Mouse (Mus musculus): ENCODE measurements at regions not wholly inside any gene's neighbourhood (a gene's known extent, or its start where the extent isn't known, plus 50 kb on each side); places are given as distances from the start of the nearest gene placed in this dataset.

DNA sequence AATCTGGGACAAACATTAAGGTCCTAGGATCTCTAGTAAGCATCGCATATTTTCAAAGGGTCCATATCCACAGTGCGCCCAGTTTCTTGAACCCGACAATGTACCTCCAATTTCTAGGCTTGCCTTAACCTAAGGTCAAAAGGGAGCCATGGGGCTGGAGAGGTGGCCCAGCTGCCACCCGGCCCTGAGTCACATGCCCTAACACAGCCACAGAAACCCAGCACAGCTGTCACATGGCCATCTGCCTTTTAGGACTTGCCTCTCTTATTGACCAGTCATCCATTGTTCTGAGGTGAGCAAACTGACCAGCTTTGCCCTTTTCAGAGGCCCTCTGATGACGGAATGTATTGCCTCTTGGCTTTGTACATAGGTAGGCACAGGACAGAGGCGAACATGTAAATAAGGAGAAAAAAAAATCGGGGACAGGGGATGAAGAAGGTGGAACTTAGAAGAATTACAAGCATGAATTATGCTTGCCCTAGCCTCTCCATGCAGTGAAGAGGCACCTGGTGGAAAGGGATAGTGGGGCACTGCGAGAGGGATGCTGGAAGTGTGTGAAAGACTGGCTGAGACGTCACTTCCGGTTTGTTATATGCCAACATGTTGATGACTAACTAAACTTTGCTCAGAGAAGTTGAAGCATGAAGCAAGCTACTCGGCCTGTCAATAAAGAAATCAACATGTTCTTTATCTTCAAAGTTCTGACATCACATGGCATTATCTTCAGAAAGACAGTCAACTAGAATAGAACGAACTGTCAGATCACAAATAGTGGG is 84.3 kb upstream of the Nap1l1 start:
- no peak for ATAC-seq (ENCODE audit: insufficient read depth)
- Histone ChIP-seq H3K27ac (no peak overlapping the region), H3K4me1 (replicated peaks; ENCODE audit: control insufficient read depth in 2 of 2, insufficient read depth in 2 of 2, low read length in 1 of 2) (peaks cover 0 to 5% of the 10 kb centered on the region in 2 experiments; a peak in 2 of 4 replicates), H3K9me3 (ENCODE audit: control insufficient read depth, low read length) (no peaks in the 10 kb centered on the region), H3K27me3 (ENCODE audit: control insufficient read depth, insufficient read depth, low read length) (no peaks in the 10 kb centered on the region), H3K4me3 (ENCODE audit: insufficient read depth in 1 of 2, low read depth in 2 of 2, low read length in 2 of 2) (no peak overlapping the region), H3K9ac (replicated peaks) (no peak overlapping the region), H3K4me2 (ENCODE audit: low read depth) (no peak overlapping the region), H3K36me3 (replicated peaks; ENCODE audit: control insufficient read depth, insufficient read depth, low read depth) (no peaks in the 10 kb centered on the region)
- no peak for DNase-seq (ENCODE audit: low read depth in 3 of 3, low spot score in 3 of 3)
- TF ChIP-seq CTCF (IDR thresholded peaks at IDR 0.05; ENCODE audit: low read depth) (no peak), EP300 (IDR thresholded peaks at IDR 0.05; ENCODE audit: low read depth) (no peak)
- 62% methylated on average over 12 of the region's 12 CpGs for WGBS (ENCODE audit: insufficient replicate concordance)

DNA sequence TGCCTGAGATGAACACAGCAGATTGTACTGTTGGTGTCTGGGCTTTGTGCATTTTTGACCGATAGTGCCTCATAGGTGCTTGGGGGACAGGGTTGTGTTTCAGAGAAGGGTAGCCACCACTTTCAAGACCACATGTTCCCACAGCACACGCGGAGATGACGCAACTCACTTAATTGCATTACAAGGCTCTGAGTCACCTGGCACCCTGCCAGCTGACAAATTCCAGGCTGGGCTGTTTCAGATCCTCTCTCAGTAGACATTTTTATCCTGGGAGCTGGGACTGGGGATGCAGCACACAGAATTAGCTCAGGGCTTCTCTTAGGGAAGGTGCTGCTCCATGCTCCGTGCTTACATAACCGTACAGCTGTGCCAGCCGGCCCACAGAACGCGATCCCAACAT is 83.1 kb upstream of the Nap1l1 start:
- no peak overlapping the region for H3K4me2 ChIP-seq (ENCODE audit: low read depth)
- ATAC-seq (ENCODE audit: insufficient read depth) (peak; percentile 23; the same call in 1 of the 2 replicates), DNase-seq (ENCODE audit: low read depth in 3 of 3, low spot score in 3 of 3) (peak; percentile 20 to 31 (median 28))
- TF ChIP-seq EP300 (IDR thresholded peaks at IDR 0.05; ENCODE audit: low read depth) (no peak), CTCF (IDR thresholded peaks at IDR 0.05; ENCODE audit: low read depth) (no peak)
- H3K4me1 ChIP-seq (replicated peaks; ENCODE audit: control insufficient read depth in 2 of 2, insufficient read depth in 2 of 2, low read length in 1 of 2) = peaks cover 0 to 5% of the 10 kb centered on the region in 2 experiments; a peak in 2 of 4 replicates
- H3K9me3 ChIP-seq (ENCODE audit: control insufficient read depth, low read length) = no peaks in the 10 kb centered on the region
- H3K36me3 ChIP-seq (replicated peaks; ENCODE audit: control insufficient read depth, insufficient read depth, low read depth) = no peaks in the 10 kb centered on the region
- no peak overlapping the region for H3K27ac ChIP-seq
- 57% methylated on average over 9 of the region's 9 CpGs for WGBS (ENCODE audit: insufficient replicate concordance)
- no peak overlapping the region for H3K9ac ChIP-seq (replicated peaks)
- H3K4me3 ChIP-seq (ENCODE audit: insufficient read depth in 1 of 2, low read depth in 2 of 2, low read length in 2 of 2) = no peak overlapping the region
- no peaks in the 10 kb centered on the region for H3K27me3 ChIP-seq (ENCODE audit: control insufficient read depth, insufficient read depth, low read length)

DNA sequence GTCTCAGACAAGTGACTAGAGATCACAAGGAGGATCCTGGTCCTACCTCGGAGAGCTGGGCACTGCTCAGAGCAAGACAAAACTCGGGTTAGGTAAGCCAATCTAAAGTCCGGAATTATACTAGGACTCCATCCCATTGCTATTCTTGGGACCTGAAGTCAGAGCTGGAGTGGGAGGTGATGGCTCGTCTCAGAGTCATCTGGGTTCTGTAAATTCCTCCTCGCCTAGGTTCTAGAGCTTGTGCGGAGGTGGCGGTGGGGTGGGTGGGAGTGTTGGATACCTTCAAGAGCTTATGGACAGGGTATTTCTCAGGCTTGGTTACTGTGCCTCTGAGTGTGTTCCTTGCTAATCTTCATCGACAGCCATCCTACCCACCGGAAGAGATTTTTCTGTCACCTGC is 78.6 kb upstream of the Nap1l1 start:
- ATAC-seq (ENCODE audit: insufficient read depth) = no peak
- Histone ChIP-seq H3K9me3 (ENCODE audit: control insufficient read depth, low read length) (no peaks in the 10 kb centered on the region), H3K4me1 (replicated peaks; ENCODE audit: control insufficient read depth in 2 of 2, insufficient read depth in 2 of 2, low read length in 1 of 2) (peaks cover 0 to 5% of the 10 kb centered on the region in 2 experiments; a peak in 2 of 4 replicates), H3K9ac (replicated peaks) (no peak overlapping the region), H3K4me3 (ENCODE audit: insufficient read depth in 1 of 2, low read depth in 2 of 2, low read length in 2 of 2) (no peak overlapping the region), H3K27me3 (ENCODE audit: control insufficient read depth, insufficient read depth, low read length) (no peaks in the 10 kb centered on the region), H3K4me2 (ENCODE audit: low read depth) (no peak overlapping the region), H3K36me3 (replicated peaks; ENCODE audit: control insufficient read depth, insufficient read depth, low read depth) (no peaks in the 10 kb centered on the region), H3K27ac (no peak overlapping the region)
- no peak for DNase-seq (ENCODE audit: low read depth in 3 of 3, low spot score in 3 of 3)
- TF ChIP-seq EP300 (IDR thresholded peaks at IDR 0.05; ENCODE audit: low read depth) (no peak), CTCF (IDR thresholded peaks at IDR 0.05; ENCODE audit: low read depth) (no peak)
- 82% methylated on average over 9 of the region's 9 CpGs for WGBS (ENCODE audit: insufficient replicate concordance)

DNA sequence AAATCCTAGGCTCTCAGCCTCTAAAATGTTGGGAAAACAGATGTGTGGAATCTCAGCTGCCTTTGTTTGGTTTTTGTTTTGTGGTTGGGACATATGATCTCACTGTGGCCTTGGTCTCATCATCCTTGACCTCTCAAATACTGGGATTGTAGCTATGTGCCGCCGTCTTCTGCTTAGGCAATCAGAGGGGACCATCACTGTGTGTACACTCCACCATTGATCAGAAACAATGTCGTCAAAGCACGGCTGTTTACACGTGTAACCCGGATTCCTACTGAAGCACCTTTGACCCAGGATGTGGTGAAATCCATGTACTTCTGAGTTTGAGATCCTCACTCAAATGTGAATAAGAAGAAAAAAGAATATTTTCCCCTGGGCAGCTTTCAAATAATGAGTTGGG is 68.0 kb upstream of the Nap1l1 start:
- DNase-seq (ENCODE audit: low read depth in 3 of 3, low spot score in 3 of 3) = peak in 1 of 3 experiments; percentile 12
- Histone ChIP-seq H3K27me3 (ENCODE audit: control insufficient read depth, insufficient read depth, low read length) (no peaks in the 10 kb centered on the region), H3K4me3 (ENCODE audit: insufficient read depth in 1 of 2, low read depth in 2 of 2, low read length in 2 of 2) (no peak overlapping the region), H3K4me1 (replicated peaks; ENCODE audit: control insufficient read depth in 2 of 2, insufficient read depth in 2 of 2, low read length in 1 of 2) (peaks cover 0 to 4% of the 10 kb centered on the region in 2 experiments; a peak in 2 of 4 replicates), H3K36me3 (replicated peaks; ENCODE audit: control insufficient read depth, insufficient read depth, low read depth) (no peaks in the 10 kb centered on the region), H3K27ac (no peak overlapping the region), H3K9me3 (ENCODE audit: control insufficient read depth, low read length) (no peaks in the 10 kb centered on the region), H3K9ac (replicated peaks) (no peak overlapping the region), H3K4me2 (ENCODE audit: low read depth) (no peak overlapping the region)
- 71% methylated on average over 6 of the region's 6 CpGs for WGBS (ENCODE audit: insufficient replicate concordance)
- ATAC-seq (ENCODE audit: insufficient read depth) = peak; percentile 52
- TF ChIP-seq EP300 (IDR thresholded peaks at IDR 0.05; ENCODE audit: low read depth) (no peak), CTCF (IDR thresholded peaks at IDR 0.05; ENCODE audit: low read depth) (no peak)

DNA sequence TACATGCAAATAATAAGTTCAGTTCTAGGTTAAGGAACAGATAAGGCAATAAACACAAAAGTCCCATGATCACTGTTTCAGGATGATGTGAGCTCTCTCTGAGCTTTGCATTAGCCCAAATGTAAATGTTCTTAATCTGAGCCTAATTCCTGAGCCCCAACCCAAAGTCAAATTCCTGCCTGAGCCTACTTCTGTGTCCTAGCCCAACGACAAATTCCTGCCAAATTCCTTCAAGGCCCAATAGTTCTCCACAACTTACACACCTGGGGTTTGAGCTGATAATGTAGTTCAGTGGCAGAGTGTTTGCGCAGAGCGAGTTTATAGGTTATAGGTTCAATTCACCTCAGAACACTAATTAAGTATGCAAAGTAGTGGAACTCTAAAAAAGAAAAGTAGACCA is 64.1 kb upstream of the Nap1l1 start:
- no peak overlapping the region for H3K4me3 ChIP-seq (ENCODE audit: insufficient read depth in 1 of 2, low read depth in 2 of 2, low read length in 2 of 2)
- H3K9me3 ChIP-seq (ENCODE audit: control insufficient read depth, low read length) = no peaks in the 10 kb centered on the region
- WGBS (ENCODE audit: insufficient replicate concordance) = 68% methylated on average over 3 of the region's 3 CpGs
- no peaks in the 10 kb centered on the region for H3K36me3 ChIP-seq (replicated peaks; ENCODE audit: control insufficient read depth, insufficient read depth, low read depth)
- ATAC-seq (ENCODE audit: insufficient read depth) (no peak), DNase-seq (ENCODE audit: low read depth in 3 of 3, low spot score in 3 of 3) (no peak)
- TF ChIP-seq CTCF (IDR thresholded peaks at IDR 0.05; ENCODE audit: low read depth) (no peak), EP300 (IDR thresholded peaks at IDR 0.05; ENCODE audit: low read depth) (no peak)
- H3K27ac ChIP-seq = no peak overlapping the region
- no peaks in the 10 kb centered on the region for H3K27me3 ChIP-seq (ENCODE audit: control insufficient read depth, insufficient read depth, low read length)
- peaks cover 0 to 4% of the 10 kb centered on the region in 2 experiments; a peak in 2 of 4 replicates for H3K4me1 ChIP-seq (replicated peaks; ENCODE audit: control insufficient read depth in 2 of 2, insufficient read depth in 2 of 2, low read length in 1 of 2)
- no peak overlapping the region for H3K4me2 ChIP-seq (ENCODE audit: low read depth)
- H3K9ac ChIP-seq (replicated peaks) = no peak overlapping the region
